Mouse (Mus musculus) forebrain, embryonic 11.5 days (tissue): Measurements from ENCODE around the gene Coa7. TPM values are rescaled to one million over a fixed set of nuclear protein-coding genes. Genes with fewer than 3 reads are reported as not detected.
"Not testable (repeated sequence)": the region's sequence is repeated elsewhere in the genome, so short reads cannot be mapped to it uniquely, and the experiment has no call there.

Experiments
- ATAC-seq: fragments of 200-750 bp; cut with Nextera tagmentation; replicated peaks from 2 replicates; pipeline ENCODE4 v1.8.0; 2017; ENCODE audit warnings: moderate TSS enrichment; ENCODE audit not compliant: low FRiP score
- DNase-seq: peaks from one replicate; pipeline ENCODE4 v3.0.0-alpha.2; 2017; ENCODE audit warnings: low spot score
- H3K27ac ChIP-seq: fragments of 300-500 bp; sonication (generic); 2 replicates; pipeline ENCODE4 v1.5.1; 2014; ENCODE audit warnings: low read depth, low read length
- H3K27me3 ChIP-seq: fragments of 300-500 bp; sonication (generic); 2 replicates; pipeline ENCODE4 v1.6.1; 2014; ENCODE audit warnings: mild to moderate bottlenecking, low read length, mixed read lengths; ENCODE audit not compliant: control insufficient read depth, insufficient read depth
- H3K36me3 ChIP-seq: fragments of 300-500 bp; sonication (generic); 2 replicates; pipeline ENCODE4 v1.6.1; 2014; ENCODE audit warnings: mild to moderate bottlenecking, low read length, moderate library complexity, mixed read lengths; ENCODE audit not compliant: control insufficient read depth, insufficient read depth
- H3K4me1 ChIP-seq: fragments of 300-500 bp; sonication (generic); replicated peaks from 2 replicates; pipeline ENCODE4 v1.6.1; 2014; ENCODE audit warnings: low read length, mixed read lengths; ENCODE audit not compliant: control insufficient read depth, insufficient read depth
- H3K4me2 ChIP-seq: fragments of 300-500 bp; sonication (generic); 2 replicates; pipeline ENCODE4 v1.6.1; 2014; ENCODE audit warnings: low read depth, mild to moderate bottlenecking, low read length, moderate library complexity, mixed read lengths; ENCODE audit not compliant: severe bottlenecking
- H3K4me3 ChIP-seq: fragments of 300-500 bp; sonication (generic); 2 replicates; pipeline ENCODE4 v1.5.1; 2014; ENCODE audit warnings: low read depth, low read length
- H3K9ac ChIP-seq: fragments of 300-500 bp; sonication (generic); 2 replicates; pipeline ENCODE4 v1.6.1; 2014; ENCODE audit warnings: low read length
- H3K9me3 ChIP-seq: fragments of 300-500 bp; sonication (generic); 2 replicates; pipeline ENCODE4 v1.6.1; 2016; ENCODE audit warnings: low read length, mixed read lengths; ENCODE audit not compliant: control insufficient read depth
- WGBS: fragments of 180-500 bp; shearing (Covaris S2); extraction: QIAGEN DNeasy Blood & Tissue Kit; methylation state at CpG from one replicate; pipeline ENCODE4 v1.1.7; 2014; 5-methylcytosine and 5-hydroxymethylcytosine counted together
- polyA plus RNA-seq: library from polyadenylated mRNA; unstranded; fragments of >200 nt; fragmentation: Nextera tagmentation; extraction: Ambion mirVana; gene quantifications from 2 replicates; pipeline ENCODE4 v1.2.1, GENCODE M21; 2014

The Coa7 gene
- polyA plus RNA-seq, 1 experiment from 2014 or later, result 54.5 TPM

DNA sequence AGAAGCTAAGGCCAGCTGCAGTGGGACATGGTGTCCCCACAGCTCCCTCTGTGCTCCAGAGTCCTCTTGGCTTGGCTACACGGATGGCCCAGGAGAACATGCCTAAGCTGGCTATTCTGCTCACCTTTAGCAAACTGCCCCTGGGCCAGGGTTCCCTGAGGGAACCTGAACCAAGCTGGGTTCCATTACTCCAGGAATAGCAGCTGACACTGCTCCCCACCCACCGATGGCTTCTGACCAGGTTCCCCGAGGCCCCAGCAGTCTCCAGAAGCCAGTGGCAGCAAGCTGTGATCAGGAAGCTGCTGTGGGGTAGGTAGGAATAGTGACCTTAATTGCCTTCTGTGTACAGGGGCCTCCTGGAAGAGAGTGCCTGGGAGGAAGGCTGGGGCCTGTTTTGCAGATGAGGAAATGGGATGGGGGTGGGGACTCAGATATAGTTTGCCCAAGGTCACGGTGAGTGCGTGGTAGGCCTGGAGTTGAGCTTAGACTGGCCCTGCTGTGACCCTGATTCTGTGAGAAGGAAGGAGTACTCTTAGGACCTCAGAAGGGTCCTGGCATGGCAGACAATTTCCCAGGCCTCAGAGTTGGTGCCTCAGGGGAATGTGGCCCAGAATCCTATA lies 20.4 kb downstream of the Coa7 start:
- WGBS, result 64% methylated on average over 5 of the region's 5 CpGs
- H3K4me3 ChIP-seq, result no peak overlapping the region
- DNase-seq, result no peak
- H3K9ac ChIP-seq, result no peak overlapping the region
- no peak overlapping the region for H3K4me2 ChIP-seq
- no peaks in the 10 kb centered on the region for H3K27me3 ChIP-seq
- no peak overlapping the region for H3K27ac ChIP-seq
- H3K4me1 ChIP-seq, result peaks cover 24% of the 10 kb centered on the region
- no peaks in the 10 kb centered on the region for H3K36me3 ChIP-seq
- H3K9me3 ChIP-seq, result no peaks in the 10 kb centered on the region
- ATAC-seq, result no peak

- 70% methylated on average over 3 of the region's 3 CpGs for WGBS
- H3K27ac ChIP-seq, result no peak overlapping the region
- H3K36me3 ChIP-seq, result no peaks in the 10 kb centered on the region
- no peak overlapping the region for H3K4me2 ChIP-seq
- H3K9ac ChIP-seq, result no peak overlapping the region
- no peaks in the 10 kb centered on the region for H3K9me3 ChIP-seq
- ATAC-seq (no peak), DNase-seq (no peak)
- peaks cover 24% of the 10 kb centered on the region for H3K4me1 ChIP-seq
- no peak overlapping the region for H3K4me3 ChIP-seq
- H3K27me3 ChIP-seq, result no peaks in the 10 kb centered on the region
Observed at GRCm38 (mm10) chr4:108349064-108349463, 21.1 kb downstream of the Coa7 start.

- H3K27me3 ChIP-seq, result no peaks in the 10 kb centered on the region
- no peak overlapping the region for H3K4me2 ChIP-seq
- no peak for ATAC-seq
- 52% methylated on average over 8 of the region's 8 CpGs for WGBS
- peak overlapping the region; percentile 82 for H3K27ac ChIP-seq
- H3K36me3 ChIP-seq, result no peaks in the 10 kb centered on the region
- peaks cover 24% of the 10 kb centered on the region for H3K4me1 ChIP-seq
- no peaks in the 10 kb centered on the region for H3K9me3 ChIP-seq
- no peak for DNase-seq
- H3K4me3 ChIP-seq, result no peak overlapping the region
- H3K9ac ChIP-seq, result no peak overlapping the region; the same call in 1 of the 2 replicates
Observed at GRCm38 (mm10) chr4:108349836-108350547, 22.1 kb downstream of the Coa7 start.

- Histone ChIP-seq H3K9me3 (no peaks in the 10 kb centered on the region), H3K4me1 (peaks cover 20% of the 10 kb centered on the region), H3K4me3 (no peak overlapping the region), H3K27ac (peak overlapping the region; percentile 82), H3K4me2 (no peak overlapping the region), H3K9ac (peak overlapping the region; percentile 32), H3K36me3 (no peaks in the 10 kb centered on the region), H3K27me3 (no peaks in the 10 kb centered on the region)
- peak; percentile 89 for ATAC-seq
- WGBS, result 10% methylated on average over 8 of the region's 8 CpGs
- DNase-seq, result peak; percentile 86
Observed at GRCm38 (mm10) chr4:108350819-108351218, 22.9 kb downstream of the Coa7 start.

GRCm38 (mm10) chr4:108353591-108353990 lies 25.7 kb downstream of the Coa7 start:
- peaks cover 23% of the 10 kb centered on the region for H3K4me1 ChIP-seq
- not testable (repeated sequence) for H3K27me3 ChIP-seq, H3K4me3 ChIP-seq, ATAC-seq, H3K27ac ChIP-seq, H3K36me3 ChIP-seq, H3K9me3 ChIP-seq, H3K4me2 ChIP-seq, DNase-seq, H3K9ac ChIP-seq

GRCm38 (mm10) chr4:108357458-108357857 lies 29.5 kb downstream of the Coa7 start:
- no peak overlapping the region for H3K27ac ChIP-seq

GRCm38 (mm10) chr4:108358498-108358897 lies 30.6 kb downstream of the Coa7 start:
- DNase-seq (no peak), ATAC-seq (no peak)
- H3K9ac ChIP-seq, result no peak overlapping the region
- H3K4me1 ChIP-seq, result peaks cover 29% of the 10 kb centered on the region
- 14% methylated on average over 4 of the region's 4 CpGs for WGBS
- H3K9me3 ChIP-seq, result no peaks in the 10 kb centered on the region
- H3K27ac ChIP-seq, result 0 out of 2 replicates have a peak overlapping the region, but pooled peaks have one; percentile 15
- no peaks in the 10 kb centered on the region for H3K36me3 ChIP-seq
- no peak overlapping the region for H3K4me2 ChIP-seq
- no peak overlapping the region for H3K4me3 ChIP-seq
- no peaks in the 10 kb centered on the region for H3K27me3 ChIP-seq

More at GRCm38 (mm10) chr4:108357458-108357857, 29.5 kb downstream of the Coa7 start:
- Histone ChIP-seq H3K9ac (no peak overlapping the region), H3K4me1 (peaks cover 25% of the 10 kb centered on the region), H3K27me3 (no peaks in the 10 kb centered on the region), H3K36me3 (no peaks in the 10 kb centered on the region), H3K4me3 (no peak overlapping the region), H3K4me2 (no peak overlapping the region), H3K9me3 (no peaks in the 10 kb centered on the region)
- DNase-seq (no peak), ATAC-seq (no peak)
- 94% methylated on average over 8 of the region's 8 CpGs for WGBS

- WGBS, result 6% methylated on average over 28 of the region's 28 CpGs
Observed at GRCm38 (mm10) chr4:108360136-108361055, 32.5 kb downstream of the Coa7 start.

More at GRCm38 (mm10) chr4:108360136-108361055, 32.5 kb downstream of the Coa7 start:
- Histone ChIP-seq H3K27ac (peak overlapping the region; percentile 88), H3K36me3 (no peaks in the 10 kb centered on the region), H3K4me1 (peaks cover 37% of the 10 kb centered on the region), H3K4me2 (peak overlapping the region; percentile 8; the same call in 1 of the 2 replicates), H3K27me3 (no peaks in the 10 kb centered on the region), H3K9me3 (no peaks in the 10 kb centered on the region), H3K9ac (peak overlapping the region; percentile 40; the same call in 1 of the 2 replicates), H3K4me3 (no peak overlapping the region)
- peak; percentile 94 for DNase-seq
- ATAC-seq, result peak; percentile 73
